Mouse (Mus musculus) kidney, adult 2 months (tissue): Measurements from ENCODE around the gene 5730522E02Rik. TPM values are rescaled to one million over a fixed set of nuclear protein-coding genes. Genes with fewer than 3 reads are reported as not detected.

Experiments
- DNase-seq: peaks from one replicate; pipeline ENCODE4 v3.0.0; 2021
- H3K27ac ChIP-seq: fragments of 200-500 bp; 2 replicates; pipeline ENCODE4 v1.5.1; 2012; ENCODE audit warnings: low read depth, low read length, control low read depth, inconsistent platforms; ENCODE audit not compliant: insufficient read depth
- H3K27me3 ChIP-seq: fragments of 200-500 bp; replicated peaks from 2 replicates; pipeline ENCODE4 v1.6.1; 2012; ENCODE audit warnings: mild to moderate bottlenecking, moderate library complexity, low read length, inconsistent platforms; ENCODE audit not compliant: control insufficient read depth, insufficient read depth
- H3K36me3 ChIP-seq: fragments of 200-500 bp; 2 replicates; pipeline ENCODE4 v1.6.1; 2012; ENCODE audit warnings: mild to moderate bottlenecking, moderate library complexity, low read length, inconsistent platforms; ENCODE audit not compliant: control insufficient read depth, insufficient read depth
- H3K4me1 ChIP-seq: fragments of 200-500 bp; 2 replicates; pipeline ENCODE4 v1.6.1; 2011; ENCODE audit warnings: low read length; ENCODE audit not compliant: control insufficient read depth, insufficient read depth
- H3K4me3 ChIP-seq: fragments of 200-500 bp; 2 replicates; pipeline ENCODE4 v1.5.1; 2011; ENCODE audit warnings: mild to moderate bottlenecking, low read depth, low read length, control low read depth; ENCODE audit not compliant: insufficient read depth
- CTCF ChIP-seq: fragments of 200-500 bp; conservative IDR thresholded peaks from 2 replicates; pipeline ENCODE4 v1.5.1; 2011; ENCODE audit warnings: low read depth, mild to moderate bottlenecking, control low read depth, low read length, moderate library complexity, mixed read lengths; ENCODE audit not compliant: insufficient read depth, insufficient read length
- POLR2A ChIP-seq: fragments of 200-500 bp; IDR thresholded peaks from one replicate; pipeline ENCODE4 v1.6.1; 2011; ENCODE audit warnings: low read depth, low read length, control low read depth
- WGBS: fragments of 180-500 bp; shearing (Covaris S2); methylation state at CpG from one replicate; pipeline ENCODE4 v1.1.7; 2018; 5-methylcytosine and 5-hydroxymethylcytosine counted together
- polyA plus RNA-seq: library from polyadenylated mRNA; depleted of rRNA; stranded (reverse); fragments of >200 nt; gene quantifications from 2 replicates; pipeline ENCODE4 v1.2.3, GENCODE M21; 2012

5730522E02Rik gene
- polyA plus RNA-seq, 1 experiment, result 0.06 TPM

GRCm38 (mm10) chr11:26004018-26004417, 206.5 kb downstream of the 5730522E02Rik start:
- no peaks in the 10 kb centered on the region for H3K36me3 ChIP-seq
- no peaks in the 10 kb centered on the region for H3K4me1 ChIP-seq
- no peak overlapping the region for H3K4me3 ChIP-seq
- TF ChIP-seq CTCF (no peak), POLR2A (no peak)
- no peak overlapping the region for H3K27ac ChIP-seq
- no peak for DNase-seq
- 46% methylated on average over 4 of the region's 4 CpGs for WGBS
- H3K27me3 ChIP-seq, result no peaks in the 10 kb centered on the region; the same call in 1 of the 2 replicates

- no peak overlapping the region for H3K4me3 ChIP-seq
- no peaks in the 10 kb centered on the region; the same call in 1 of the 2 replicates for H3K27me3 ChIP-seq
- TF ChIP-seq CTCF (no peak), POLR2A (no peak)
- no peak overlapping the region for H3K27ac ChIP-seq
- no peak for DNase-seq
- H3K36me3 ChIP-seq, result no peaks in the 10 kb centered on the region
- WGBS, result 72% methylated on average over 5 of the region's 5 CpGs
- H3K4me1 ChIP-seq, result no peaks in the 10 kb centered on the region
These were observed 210.8 kb downstream of the 5730522E02Rik start for GRCm38 (mm10) chr11:25999738-26000137.

- no peak for DNase-seq
- WGBS, result 52% methylated on average over 4 of the region's 4 CpGs
- Histone ChIP-seq H3K27me3 (no peaks in the 10 kb centered on the region), H3K27ac (no peak overlapping the region), H3K4me1 (no peaks in the 10 kb centered on the region), H3K4me3 (no peak overlapping the region), H3K36me3 (no peaks in the 10 kb centered on the region)
- TF ChIP-seq POLR2A (no peak), CTCF (no peak)
These were observed 213.1 kb downstream of the 5730522E02Rik start for GRCm38 (mm10) chr11:25997469-25997868.

GRCm38 (mm10) chr11:25994128-25994527, 216.4 kb downstream of the 5730522E02Rik start:
- H3K4me3 ChIP-seq, result no peak overlapping the region
- H3K36me3 ChIP-seq, result no peaks in the 10 kb centered on the region
- H3K4me1 ChIP-seq, result no peaks in the 10 kb centered on the region
- no peak for DNase-seq
- no peak for TF ChIP-seq CTCF
- no peak for TF ChIP-seq POLR2A
- no peak overlapping the region for H3K27ac ChIP-seq
- H3K27me3 ChIP-seq, result no peaks in the 10 kb centered on the region
- WGBS, result 67% methylated on average over 2 of the region's 2 CpGs

GRCm38 (mm10) chr11:25992216-25992615, 218.3 kb downstream of the 5730522E02Rik start:
- WGBS, result 78% methylated on average over 1 of the region's 1 CpGs
- H3K4me1 ChIP-seq, result no peaks in the 10 kb centered on the region
- TF ChIP-seq CTCF (no peak), POLR2A (no peak)

GRCm38 (mm10) chr11:25978736-25979276, 231.8 kb downstream of the 5730522E02Rik start:
- H3K27ac ChIP-seq, result no peak overlapping the region
- 77% methylated on average over 5 of the region's 5 CpGs for WGBS
- H3K4me1 ChIP-seq, result no peaks in the 10 kb centered on the region
- H3K27me3 ChIP-seq, result no peaks in the 10 kb centered on the region
- H3K4me3 ChIP-seq, result no peak overlapping the region
- TF ChIP-seq CTCF, result no peak
- no peaks in the 10 kb centered on the region for H3K36me3 ChIP-seq
- no peak for DNase-seq

More at GRCm38 (mm10) chr11:25992216-25992615, 218.3 kb downstream of the 5730522E02Rik start:
- DNase-seq, result no peak
- H3K36me3 ChIP-seq, result no peaks in the 10 kb centered on the region
- H3K4me3 ChIP-seq, result no peak overlapping the region
- no peaks in the 10 kb centered on the region for H3K27me3 ChIP-seq
- H3K27ac ChIP-seq, result no peak overlapping the region

- DNase-seq, result no peak
- Histone ChIP-seq H3K4me3 (no peak overlapping the region), H3K27ac (no peak overlapping the region), H3K4me1 (no peaks in the 10 kb centered on the region), H3K27me3 (no peaks in the 10 kb centered on the region), H3K36me3 (no peaks in the 10 kb centered on the region)
- whole genome bisulfite sequencing, result 85% methylated on average over 5 of the region's 5 CpGs
- TF ChIP-seq CTCF (no peak), POLR2A (no peak)
These were observed 269.1 kb downstream of the 5730522E02Rik start for GRCm38 (mm10) chr11:25941504-25941903.
